11 mouse cellular contexts compared by ENCODE assay signal in genomic region chr17:87444763-87445162, GRCm38 (mm10). TPM values are rescaled to one million over a fixed set of nuclear protein-coding genes. Genes with fewer than 3 reads are reported as not detected.
DNase-seq lines count a peak whose midpoint lies in the region; ATAC-seq and TF ChIP-seq lines count a peak whose summit lies in the region.
"Had no signal": no experiment of that assay in that cellular context is flagged by ENCODE, and none has a peak within 500 bp of the region (broad histone marks: within the 10 kb centered on the region; RNA-seq: fewer than 3 reads in every experiment).

No protein-coding gene starts in this region.

- H3K79me2 ChIP-seq in myocyte (ENCODE audit: control insufficient read depth, insufficient read depth): peaks cover 63% of the 10 kb centered on the region

- H3K27ac ChIP-seq in kidney, embryonic 16.5 days (ENCODE audit: low read length): no peak overlapping the region
- H3K27ac ChIP-seq in kidney, adult 2 months (ENCODE audit: insufficient read depth, low read depth, low read length): no peak overlapping the region
- no peak overlapping the region for H3K27ac ChIP-seq in embryonic facial prominence, embryonic 14.5 days (replicated peaks; ENCODE audit: low read depth, low read length)
- no peak overlapping the region for H3K27ac ChIP-seq in intestine, embryonic 16.5 days (ENCODE audit: low read length)

- no peaks in the 10 kb centered on the region for H3K9me3 ChIP-seq in kidney, embryonic 16.5 days (ENCODE audit: low read length)
- no peaks in the 10 kb centered on the region for H3K9me3 ChIP-seq in embryonic facial prominence, embryonic 14.5 days (ENCODE audit: control insufficient read depth, low read length)
- no peaks in the 10 kb centered on the region for H3K9me3 ChIP-seq in intestine, embryonic 16.5 days (ENCODE audit: control insufficient read depth, low read length)

- peaks cover 38% of the 10 kb centered on the region for H3K4me1 ChIP-seq in kidney, embryonic 16.5 days (ENCODE audit: insufficient read depth, low read length)
- peaks cover 20% of the 10 kb centered on the region for H3K4me1 ChIP-seq in kidney, adult 2 months (ENCODE audit: control insufficient read depth, insufficient read depth, low read length)
- peaks cover 30% of the 10 kb centered on the region for H3K4me1 ChIP-seq in embryonic facial prominence, embryonic 14.5 days (ENCODE audit: control insufficient read depth, insufficient read depth, low read length)
- peaks cover 24% of the 10 kb centered on the region for H3K4me1 ChIP-seq in intestine, embryonic 16.5 days (ENCODE audit: control insufficient read depth, insufficient read depth, low read length)

- H3K9ac ChIP-seq in kidney, embryonic 16.5 days (replicated peaks; ENCODE audit: low read length): peak overlapping the region; percentile 53; the same call in 1 of the 2 replicates
- H3K9ac ChIP-seq in embryonic facial prominence, embryonic 14.5 days (ENCODE audit: low read depth, low read length): peak overlapping the region; percentile 36; the same call in 1 of the 2 replicates
- no peak overlapping the region; the same call in 1 of the 2 replicates for H3K9ac ChIP-seq in intestine, embryonic 16.5 days (ENCODE audit: low read depth, low read length)

- no peak for DNase-seq in kidney, adult 2 months
- no peak for DNase-seq in embryonic facial prominence, embryonic 14.5 days (ENCODE audit: low spot score)
- DNase-seq in adrenal gland, postnatal 25 days: no peak
- no peak for DNase-seq in cerebellum, adult 18-20 months
- DNase-seq: cerebellum, adult 11 months; kidney, adult 18-20 months had no signal

- H3K27me3 ChIP-seq in kidney, embryonic 16.5 days (ENCODE audit: insufficient read depth, low read length): no peaks in the 10 kb centered on the region
- H3K27me3 ChIP-seq in kidney, adult 2 months (replicated peaks; ENCODE audit: control insufficient read depth, insufficient read depth, low read length): no peaks in the 10 kb centered on the region
- no peaks in the 10 kb centered on the region for H3K27me3 ChIP-seq in embryonic facial prominence, embryonic 14.5 days (replicated peaks; ENCODE audit: control insufficient read depth, insufficient read depth, low read length)
- H3K27me3 ChIP-seq in intestine, embryonic 16.5 days (replicated peaks; ENCODE audit: control insufficient read depth, insufficient read depth, low read length): no peaks in the 10 kb centered on the region
- H3K27me3 ChIP-seq in myocyte (ENCODE audit: control insufficient read depth, insufficient read depth, insufficient read length): no peaks in the 10 kb centered on the region
- H3K27me3 ChIP-seq: Patski had no signal

- no peak overlapping the region for H3ac ChIP-seq in myocyte (ENCODE audit: control insufficient read depth, insufficient read length)

- no peak for TF ChIP-seq CTCF in kidney, adult 2 months (conservative IDR thresholded peaks at IDR 0.05; ENCODE audit: insufficient read depth, insufficient read length, low read depth, low read length)

- no peak for TF ChIP-seq POLR2A in kidney, adult 2 months (IDR thresholded peaks at IDR 0.05; ENCODE audit: low read depth, low read length)
- no peak for TF ChIP-seq POLR2A in myocyte (IDR thresholded peaks at IDR 0.05; ENCODE audit: insufficient read length, low read depth)

- no peak for ATAC-seq in kidney, embryonic 16.5 days (ENCODE audit: low FRiP score, low TSS enrichment)
- ATAC-seq in embryonic facial prominence, embryonic 14.5 days (ENCODE audit: low read depth): no peak
- ATAC-seq in intestine, embryonic 16.5 days: no peak
- ATAC-seq in megakaryocyte-erythroid progenitor cell, adult 5-6 weeks (replicated peaks; ENCODE audit: low FRiP score, low TSS enrichment, poor library complexity, severe bottlenecking): no peak
- ATAC-seq: Patski had no signal

- H3K4me2 ChIP-seq in kidney, embryonic 16.5 days (replicated peaks; ENCODE audit: low read depth, low read length): peak overlapping the region; percentile 61
- peak overlapping the region; percentile 85 for H3K4me2 ChIP-seq in embryonic facial prominence, embryonic 14.5 days (ENCODE audit: low read depth, low read length)
- peak overlapping the region; percentile 51 for H3K4me2 ChIP-seq in intestine, embryonic 16.5 days (ENCODE audit: low read depth, low read length)
- H3K4me2 ChIP-seq in myocyte (ENCODE audit: low read depth): peak overlapping the region; percentile 80

- H3K4me3 ChIP-seq in kidney, embryonic 16.5 days (ENCODE audit: low read length): peak overlapping the region; percentile 42
- no peak overlapping the region for H3K4me3 ChIP-seq in kidney, adult 2 months (ENCODE audit: insufficient read depth, low read depth, low read length)
- H3K4me3 ChIP-seq in embryonic facial prominence, embryonic 14.5 days (ENCODE audit: low read depth, low read length): peak overlapping the region; percentile 25
- peak overlapping the region; percentile 37 for H3K4me3 ChIP-seq in intestine, embryonic 16.5 days (ENCODE audit: low read length)
- peak overlapping the region; percentile 72 for H3K4me3 ChIP-seq in myocyte

- no peaks in the 10 kb centered on the region for H3K36me3 ChIP-seq in kidney, embryonic 16.5 days (ENCODE audit: insufficient read depth, low read length)
- H3K36me3 ChIP-seq in kidney, adult 2 months (ENCODE audit: control insufficient read depth, insufficient read depth, low read length): no peaks in the 10 kb centered on the region
- peaks cover 13% of the 10 kb centered on the region for H3K36me3 ChIP-seq in embryonic facial prominence, embryonic 14.5 days (ENCODE audit: control insufficient read depth, insufficient read depth, low read length)
- H3K36me3 ChIP-seq in intestine, embryonic 16.5 days (ENCODE audit: control insufficient read depth, insufficient read depth, low read length): no peaks in the 10 kb centered on the region
- H3K36me3 ChIP-seq in myocyte (ENCODE audit: control insufficient read depth, insufficient read depth): peaks cover 25% of the 10 kb centered on the region

- WGBS in kidney, embryonic 16.5 days: 47% methylated on average over 4 of the region's 4 CpGs
- WGBS in kidney, adult 2 months: 29% methylated on average over 4 of the region's 4 CpGs
- 51% methylated on average over 4 of the region's 4 CpGs for WGBS in embryonic facial prominence, embryonic 14.5 days
- WGBS in intestine, embryonic 16.5 days: 39% methylated on average over 4 of the region's 4 CpGs

TF ChIP-seq in myocyte, 11 proteins besides CTCF, POLR2A, EP300 and RAD21:
- TF ChIP-seq MYOG (IDR thresholded peaks at IDR 0.05; ENCODE audit: control insufficient read depth in 1 of 3, insufficient read depth in 1 of 3, insufficient read length in 2 of 3, low read depth in 2 of 3) (no peak), TCF3 (IDR thresholded peaks at IDR 0.05; ENCODE audit: insufficient read length, low read depth) (no peak), MYOD1 (IDR thresholded peaks at IDR 0.05; ENCODE audit: control insufficient read depth in 1 of 3, insufficient read length in 2 of 3, low read depth in 2 of 3) (no peak), MAX (IDR thresholded peaks at IDR 0.05; ENCODE audit: low read depth) (no peak), REST (IDR thresholded peaks at IDR 0.05; ENCODE audit: insufficient read depth, insufficient read length) (no peak), USF1 (IDR thresholded peaks at IDR 0.05; ENCODE audit: low read depth) (no peak), TCF12 (IDR thresholded peaks at IDR 0.05; ENCODE audit: insufficient read depth, poor library complexity, severe bottlenecking) (no peak), SRF (IDR thresholded peaks at IDR 0.05; ENCODE audit: control insufficient read depth, insufficient read length, low read depth) (no peak), CEBPB (IDR thresholded peaks at IDR 0.05; ENCODE audit: insufficient read depth, poor library complexity, severe bottlenecking) (no peak), E2F4 (IDR thresholded peaks at IDR 0.05; ENCODE audit: insufficient read depth) (no peak), POLR2AphosphoS2 (IDR thresholded peaks at IDR 0.05; ENCODE audit: insufficient read length, low read depth) (no peak)

RNA-seq across cellular contexts. Expression of gene Calm2, which starts 2.0 kb away (rescaled TPM):
- polyA plus RNA-seq in kidney, embryonic 16.5 days (2015; fragmentation: Nextera tagmentation; extraction: Ambion mirVana): 1,041 and 1,124 TPM in 2 replicates
- polyA plus RNA-seq in kidney, adult 2 months (2012; rRNA removed): 40.5 and 78.8 TPM in 2 replicates
- polyA plus RNA-seq in embryonic facial prominence, embryonic 14.5 days (2014; fragmentation: Nextera tagmentation; extraction: Ambion mirVana): 1,001 and 1,028 TPM in 2 replicates
- polyA plus RNA-seq in intestine, embryonic 16.5 days (2015; fragmentation: Nextera tagmentation; extraction: Ambion mirVana): 1,041 and 1,116 TPM in 2 replicates
- 271 TPM for polyA plus RNA-seq in myocyte (2012; fragmentation: generic; extraction: Trizol)
- 286 and 288 TPM in 2 replicates for total RNA-seq in megakaryocyte-erythroid progenitor cell, adult 5-6 weeks (2014; fragmentation: Nextera tagmentation)
- 970 and 1,345 TPM in 2 replicates for total RNA-seq in megakaryocyte-erythroid progenitor cell, adult 5-6 weeks (2017)
- total RNA-seq in adrenal gland, postnatal 25 days (2021): 525 and 582 TPM in 2 replicates

RNA-seq across cellular contexts. Expression of gene Stpg4, which starts 17.2 kb away (rescaled TPM):
- 0.60 TPM in 1 of 2 replicates, not detected in the other for polyA plus RNA-seq in kidney, embryonic 16.5 days (2015; fragmentation: Nextera tagmentation; extraction: Ambion mirVana)
- not detected in 2 replicates for polyA plus RNA-seq in kidney, adult 2 months (2012; rRNA removed)
- polyA plus RNA-seq in embryonic facial prominence, embryonic 14.5 days (2014; fragmentation: Nextera tagmentation; extraction: Ambion mirVana): not detected in 2 replicates
- not detected in 2 replicates for polyA plus RNA-seq in intestine, embryonic 16.5 days (2015; fragmentation: Nextera tagmentation; extraction: Ambion mirVana)
- polyA plus RNA-seq in myocyte (2012; fragmentation: generic; extraction: Trizol): not detected
- total RNA-seq in megakaryocyte-erythroid progenitor cell, adult 5-6 weeks (2014; fragmentation: Nextera tagmentation): not detected in 2 replicates
- not detected in 2 replicates for total RNA-seq in megakaryocyte-erythroid progenitor cell, adult 5-6 weeks (2017)
- total RNA-seq in adrenal gland, postnatal 25 days (2021): not detected in 2 replicates
- polyA plus RNA-seq: Patski had no signal
